Mouse (Mus musculus) liver, embryonic 11.5 days (tissue): ENCODE data around the gene Parva. TPM values are rescaled to one million over a fixed set of nuclear protein-coding genes. Genes with fewer than 3 reads are reported as not detected.

Experiments
- ATAC-seq: fragments of 200-750 bp; cut with Nextera tagmentation; replicated peaks from 2 replicates; pipeline ENCODE4 v1.8.0; 2017; ENCODE audit warnings: moderate number of reproducible peaks, mild to moderate bottlenecking, moderate TSS enrichment, moderate library complexity; ENCODE audit not compliant: low FRiP score
- DNase-seq: peaks from one replicate; pipeline ENCODE4 v3.0.0-alpha.2; 2017; ENCODE audit warnings: low spot score
- H3K27ac ChIP-seq: fragments of 300-500 bp; sonication (generic); 2 replicates; pipeline ENCODE4 v1.5.1; 2014; ENCODE audit warnings: mild to moderate bottlenecking, low read depth, low read length, control low read depth
- H3K27me3 ChIP-seq: fragments of 300-500 bp; sonication (generic); replicated peaks from 2 replicates; pipeline ENCODE4 v1.6.1; 2014; ENCODE audit warnings: low read length, mixed read lengths; ENCODE audit not compliant: control insufficient read depth, insufficient read depth
- H3K36me3 ChIP-seq: fragments of 300-500 bp; sonication (generic); 2 replicates; pipeline ENCODE4 v1.6.1; 2014; ENCODE audit warnings: mild to moderate bottlenecking, low read length, moderate library complexity, mixed read lengths; ENCODE audit not compliant: control insufficient read depth, insufficient read depth
- H3K4me1 ChIP-seq: fragments of 300-500 bp; sonication (generic); replicated peaks from 2 replicates; pipeline ENCODE4 v1.6.1; 2014; ENCODE audit warnings: low read length, mixed read lengths; ENCODE audit not compliant: control insufficient read depth, insufficient read depth
- H3K4me2 ChIP-seq: fragments of 300-500 bp; sonication (generic); 2 replicates; pipeline ENCODE4 v1.6.1; 2014; ENCODE audit warnings: mild to moderate bottlenecking, control low read depth, moderate library complexity
- H3K4me3 ChIP-seq: fragments of 300-500 bp; sonication (generic); 2 replicates; pipeline ENCODE4 v1.5.1; 2014; ENCODE audit warnings: low read depth, low read length, control low read depth
- H3K9ac ChIP-seq: fragments of 300-500 bp; sonication (generic); 2 replicates; pipeline ENCODE4 v1.6.1; 2014; ENCODE audit warnings: low read depth, low read length, control low read depth
- H3K9me3 ChIP-seq: fragments of 300-500 bp; sonication (generic); 2 replicates; pipeline ENCODE4 v1.6.1; 2016; ENCODE audit warnings: low read length, inconsistent platforms, mixed read lengths; ENCODE audit not compliant: control insufficient read depth
- WGBS: fragments of 180-500 bp; shearing (Covaris S2); extraction: QIAGEN DNeasy Blood & Tissue Kit; methylation state at CpG from one replicate; pipeline ENCODE4 v1.1.7; 2014; 5-methylcytosine and 5-hydroxymethylcytosine counted together
- polyA plus RNA-seq: library from polyadenylated mRNA; unstranded; fragments of >200 nt; fragmentation: Nextera tagmentation; extraction: Ambion mirVana; gene quantifications from 2 replicates; pipeline ENCODE4 v1.2.1, GENCODE M21; 2014

Parva gene
- polyA plus RNA-seq, 1 experiment from 2014 or later, result 24.3 TPM

- ATAC-seq (no peak), DNase-seq (no peak)
- Histone ChIP-seq H3K27ac (no peak overlapping the region), H3K4me2 (no peak overlapping the region), H3K4me3 (no peak overlapping the region), H3K27me3 (no peaks in the 10 kb centered on the region), H3K9ac (no peak overlapping the region), H3K9me3 (peaks cover 5% of the 10 kb centered on the region; the same call in 1 of the 2 replicates), H3K4me1 (no peaks in the 10 kb centered on the region), H3K36me3 (no peaks in the 10 kb centered on the region)
- 87% methylated on average over 2 of the region's 2 CpGs for WGBS
These were observed 208.6 kb downstream of the Parva start for GRCm38 (mm10) chr7:112635936-112636335.

Other genes starting within 250 kb of the Parva start
- gene Mical2, start 201.6 kb upstream of the Parva start, polyA plus RNA-seq, result 7.2 and 9.3 TPM in 2 replicates